Mouse (Mus musculus) olfactory bulb, adult 2 months (tissue): ENCODE measurements at regions not wholly inside any gene's neighbourhood (a gene's known extent, or its start where the extent isn't known, plus 50 kb on each side); places are given as distances from the start of the nearest gene placed in this dataset.

Experiments
- CTCF ChIP-seq: fragments of 200-500 bp; IDR thresholded peaks from 2 replicates; pipeline ENCODE4 v1.5.1; 2012; ENCODE audit warnings: low read depth, mild to moderate bottlenecking, low read length, moderate library complexity; ENCODE audit not compliant: insufficient read depth
- POLR2A ChIP-seq: fragments of 200-500 bp; IDR thresholded peaks from 2 replicates; pipeline ENCODE4 v1.6.1; 2012; ENCODE audit warnings: mild to moderate bottlenecking, low read depth, low read length, moderate library complexity; ENCODE audit not compliant: insufficient read depth

- TF ChIP-seq CTCF (no peak), POLR2A (no peak)
Measured at GRCm38 (mm10) chr16:49504669-49505068, 194.4 kb upstream of the Ift57 start.
